Mouse (Mus musculus) liver, embryonic 14.5 days (tissue): ENCODE results near the gene Il19.

Experiments used
- CTCF ChIP-seq: IDR thresholded peaks from 2 replicates; pipeline ENCODE4 v1.5.1; 2016; ENCODE audit warnings: antibody characterized with exemption, low read depth, control low read depth
- EP300 ChIP-seq: IDR thresholded peaks from 2 replicates; pipeline ENCODE4 v1.6.1; 2016; ENCODE audit warnings: antibody characterized with exemption, low read depth

DNA sequence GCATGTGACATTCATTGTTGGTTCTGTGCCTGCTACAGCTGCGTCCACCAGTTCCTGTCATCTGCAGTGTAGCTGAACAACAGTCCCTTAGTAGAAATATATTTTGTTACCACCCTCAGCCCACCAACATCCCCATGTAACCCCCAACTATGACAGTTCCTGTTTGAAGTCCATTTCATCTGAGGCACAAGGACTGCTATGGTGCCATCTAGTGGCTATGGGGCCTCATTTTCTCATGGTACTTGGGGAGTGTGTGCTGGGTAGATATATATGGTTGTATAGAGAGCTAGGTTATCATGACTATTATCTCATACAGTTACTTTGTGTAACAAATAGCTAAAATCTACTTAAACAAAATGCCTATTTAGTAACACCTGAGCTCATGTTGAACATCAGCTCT is 39.5 kb upstream of the Il19 start:
- TF ChIP-seq CTCF (peak; percentile 65), EP300 (no peak)
